Mouse (Mus musculus): Measurements from ENCODE around the gene Plekhb1.

Plekhb1 gene

GRCm38 (mm10) chr7:100662231-100662630, at the start of gene Plekhb1:
Gene Plekhb1 (minus strand): TSS chr7:100662414.
- no peak for DNase-seq (ENCODE audit: extremely low spot score, low read depth, low spot score)

- DNase-seq (ENCODE audit: extremely low spot score, low read depth, low spot score): no peak
Observed at GRCm38 (mm10) chr7:100706883-100707480, 44.8 kb upstream of the Plekhb1 start.

- DNase-seq (ENCODE audit: extremely low spot score, low read depth, low spot score): peak; percentile 89
Observed at GRCm38 (mm10) chr7:100706143-100706841, 44.1 kb upstream of the Plekhb1 start, which contains the start of gene Fam168a. Gene Fam168a (plus strand): TSS chr7:100706635.

GRCm38 (mm10) chr7:100699771-100700770, 37.9 kb upstream of the Plekhb1 start:
- no peak for DNase-seq (ENCODE audit: extremely low spot score, low read depth, low spot score)

GRCm38 (mm10) chr7:100693199-100693598, 31.0 kb upstream of the Plekhb1 start:
- no peak for DNase-seq (ENCODE audit: extremely low spot score, low read depth, low spot score)

GRCm38 (mm10) chr7:100688471-100688870, 26.3 kb upstream of the Plekhb1 start:
- no peak for DNase-seq (ENCODE audit: extremely low spot score, low read depth, low spot score)

- DNase-seq (ENCODE audit: extremely low spot score, low read depth, low spot score): peak; percentile 42
Observed at GRCm38 (mm10) chr7:100685061-100686030, 23.1 kb upstream of the Plekhb1 start.

GRCm38 (mm10) chr7:100684538-100684937, 22.3 kb upstream of the Plekhb1 start:
- peak; percentile 57 for DNase-seq (ENCODE audit: extremely low spot score, low read depth, low spot score)

GRCm38 (mm10) chr7:100684081-100684480, 21.9 kb upstream of the Plekhb1 start:
- no peak for DNase-seq (ENCODE audit: extremely low spot score, low read depth, low spot score)

GRCm38 (mm10) chr7:100683241-100683640, 21.0 kb upstream of the Plekhb1 start:
- DNase-seq (ENCODE audit: extremely low spot score, low read depth, low spot score): no peak

GRCm38 (mm10) chr7:100681132-100681531, 18.9 kb upstream of the Plekhb1 start:
- no peak for DNase-seq (ENCODE audit: extremely low spot score, low read depth, low spot score)

- no peak for DNase-seq (ENCODE audit: extremely low spot score, low read depth, low spot score)
Observed at GRCm38 (mm10) chr7:100678948-100679880, 17.0 kb upstream of the Plekhb1 start.

GRCm38 (mm10) chr7:100678052-100678451, 15.8 kb upstream of the Plekhb1 start:
- DNase-seq (ENCODE audit: extremely low spot score, low read depth, low spot score): no peak

- DNase-seq (ENCODE audit: extremely low spot score, low read depth, low spot score): no peak
Observed at GRCm38 (mm10) chr7:100674941-100675340, 12.7 kb upstream of the Plekhb1 start.

- DNase-seq (ENCODE audit: extremely low spot score, low read depth, low spot score): no peak
Observed at GRCm38 (mm10) chr7:100673452-100673851, 11.2 kb upstream of the Plekhb1 start.

GRCm38 (mm10) chr7:100670646-100671045, 8.4 kb upstream of the Plekhb1 start:
- DNase-seq (ENCODE audit: extremely low spot score, low read depth, low spot score): no peak

- DNase-seq (ENCODE audit: extremely low spot score, low read depth, low spot score): no peak
Observed at GRCm38 (mm10) chr7:100663729-100664304, 1.6 kb upstream of the Plekhb1 start.

GRCm38 (mm10) chr7:100663190-100663589, 976 bp upstream of the Plekhb1 start:
- DNase-seq (ENCODE audit: extremely low spot score, low read depth, low spot score): peak; percentile 92

- DNase-seq (ENCODE audit: extremely low spot score, low read depth, low spot score): no peak
Observed at GRCm38 (mm10) chr7:100661264-100661663, 950 bp downstream of the Plekhb1 start.
